Mouse (Mus musculus): Measurements from ENCODE around the gene Bmi1. TPM values are rescaled to one million over a fixed set of nuclear protein-coding genes. Genes with fewer than 3 reads are reported as not detected.

Bmi1 gene
- total RNA-seq, 1 experiment = 13.6 TPM

DNA sequence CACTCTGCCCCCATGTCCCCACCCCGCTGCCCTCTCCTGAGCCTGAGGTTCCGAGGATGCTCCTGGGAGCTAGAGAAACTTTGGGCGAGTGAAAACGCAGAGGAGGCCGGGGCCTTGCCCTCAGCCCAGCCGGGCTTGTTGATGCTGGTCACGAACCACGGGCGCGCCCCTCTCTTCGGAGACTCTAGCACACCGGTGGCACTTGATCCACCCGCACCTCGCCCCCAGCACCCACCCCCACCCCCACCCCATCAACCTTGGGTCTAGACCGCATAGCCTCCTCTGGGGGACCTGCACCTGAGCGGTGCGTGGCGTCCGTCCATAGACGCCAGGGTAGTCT lies 17.8 kb downstream of the Bmi1 start:
- Histone ChIP-seq H3K4me3 (ENCODE audit: insufficient read depth in 1 of 2, low read depth in 1 of 2, low read length in 2 of 2, poor library complexity in 1 of 2, severe bottlenecking in 1 of 2) (peak overlapping the region; percentile 50 to 59), H3K4me1 (ENCODE audit: control insufficient read depth in 2 of 2, insufficient read depth in 2 of 2, low read length in 2 of 2, poor library complexity in 1 of 2) (no peaks in the 10 kb centered on the region), H3K9ac (ENCODE audit: insufficient read depth, low read depth, low read length, poor library complexity, severe bottlenecking) (peak overlapping the region; percentile 67; the same call in 1 of the 2 replicates), H3K36me3 (ENCODE audit: control insufficient read depth, insufficient read depth, low read length, poor library complexity, severe bottlenecking) (no peaks in the 10 kb centered on the region), H3K9me3 (ENCODE audit: control insufficient read depth, insufficient read depth, low read depth, low read length) (no peaks in the 10 kb centered on the region), H3K27ac (ENCODE audit: insufficient read depth, low read depth, low read length, poor library complexity, severe bottlenecking) (no peak overlapping the region)
- in situ Hi-C loops (cut with MboI; ENCODE audit: low sequenced_read_pairs in 2 of 2, unreplicated experiment in 2 of 2) = loop anchor here in 1 of 2 experiments (5.0 to 10.0 kb wide), 3 partner anchors 87 to 750 kb away; partner anchors contain the start of gene Ptf1a
- DNase-seq (ENCODE audit: low read depth, low spot score) = no peak
- TF ChIP-seq ZC3H11A (IDR thresholded peaks at IDR 0.05; ENCODE audit: borderline replicate concordance, low read depth, low read length) (no peak), HCFC1 (IDR thresholded peaks at IDR 0.05; ENCODE audit: borderline replicate concordance, insufficient read depth, low read length) (no peak), CHD2 (IDR thresholded peaks at IDR 0.05; ENCODE audit: low read depth, low read length) (no peak), ZNF384 (IDR thresholded peaks at IDR 0.05; ENCODE audit: low read depth, low read length) (no peak), MAFK (IDR thresholded peaks at IDR 0.05; ENCODE audit: insufficient read depth, low read depth, low read length) (no peak)

DNA sequence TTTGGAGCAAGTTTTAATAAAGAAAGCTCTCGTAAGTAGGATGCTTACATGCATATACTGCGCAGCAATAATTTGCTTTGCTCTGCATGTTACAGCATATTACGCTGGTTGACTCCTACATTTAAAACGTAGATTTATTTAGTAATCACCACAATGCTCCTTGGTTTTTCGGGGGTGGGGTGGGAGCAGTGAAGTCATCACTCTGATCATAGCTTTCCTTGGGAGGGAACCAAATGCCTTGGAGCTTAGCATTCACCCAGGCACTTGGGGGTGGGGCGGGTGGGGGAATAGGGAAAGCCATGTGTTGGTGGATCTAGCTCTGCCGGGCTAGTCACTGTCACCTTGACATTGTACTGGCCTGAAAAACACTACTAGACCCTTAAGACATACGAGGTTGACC lies 18.3 kb downstream of the Bmi1 start:
- H3K27ac ChIP-seq (ENCODE audit: insufficient read depth, low read depth, low read length, poor library complexity, severe bottlenecking) = no peak overlapping the region
- H3K4me3 ChIP-seq (ENCODE audit: insufficient read depth in 1 of 2, low read depth in 1 of 2, low read length in 2 of 2, poor library complexity in 1 of 2, severe bottlenecking in 1 of 2) = no peak overlapping the region
- no peaks in the 10 kb centered on the region for H3K4me1 ChIP-seq (ENCODE audit: control insufficient read depth in 2 of 2, insufficient read depth in 2 of 2, low read length in 2 of 2, poor library complexity in 1 of 2)
- TF ChIP-seq CHD2 (IDR thresholded peaks at IDR 0.05; ENCODE audit: low read depth, low read length) = no peak
- no peak for TF ChIP-seq ZC3H11A (IDR thresholded peaks at IDR 0.05; ENCODE audit: borderline replicate concordance, low read depth, low read length)
- no peak for TF ChIP-seq HCFC1 (IDR thresholded peaks at IDR 0.05; ENCODE audit: borderline replicate concordance, insufficient read depth, low read length)
- TF ChIP-seq ZNF384 (IDR thresholded peaks at IDR 0.05; ENCODE audit: low read depth, low read length) = no peak
- TF ChIP-seq MAFK (IDR thresholded peaks at IDR 0.05; ENCODE audit: insufficient read depth, low read depth, low read length) = no peak
- no peaks in the 10 kb centered on the region for H3K36me3 ChIP-seq (ENCODE audit: control insufficient read depth, insufficient read depth, low read length, poor library complexity, severe bottlenecking)
- in situ Hi-C loops (cut with MboI; ENCODE audit: low sequenced_read_pairs in 2 of 2, unreplicated experiment in 2 of 2) = loop anchor here in 1 of 2 experiments (10.0 kb wide), 1 partner anchor 750 kb away; the partner anchor contains the start of gene Ptf1a
- no peak for DNase-seq (ENCODE audit: low read depth, low spot score)
- no peaks in the 10 kb centered on the region for H3K9me3 ChIP-seq (ENCODE audit: control insufficient read depth, insufficient read depth, low read depth, low read length)
- H3K9ac ChIP-seq (ENCODE audit: insufficient read depth, low read depth, low read length, poor library complexity, severe bottlenecking) = no peak overlapping the region

DNA sequence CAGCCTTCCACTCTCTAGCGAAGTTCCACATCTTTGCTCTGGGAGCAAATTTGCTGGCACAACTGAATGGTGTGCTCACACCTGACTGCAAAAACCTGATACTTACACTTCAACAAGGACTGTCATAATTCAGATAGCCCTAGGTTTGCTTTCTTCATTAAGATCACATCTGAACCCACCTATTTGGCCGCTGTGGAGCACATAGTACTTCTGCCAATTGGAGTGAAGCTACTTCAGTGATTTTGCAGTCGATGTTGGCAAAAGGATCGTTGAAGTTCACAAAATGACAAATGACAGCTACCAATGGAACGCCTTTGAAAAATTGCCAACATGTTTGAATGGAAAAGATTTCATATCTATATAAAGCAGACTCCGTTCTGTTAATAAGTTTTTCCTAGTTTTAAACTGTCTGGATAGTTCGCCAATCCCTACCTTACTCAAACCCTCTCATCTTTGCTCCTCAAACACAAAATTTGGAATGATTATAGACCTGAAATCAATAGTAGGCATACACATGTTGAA lies 18.9 kb downstream of the Bmi1 start:
- TF ChIP-seq ZNF384 (IDR thresholded peaks at IDR 0.05; ENCODE audit: low read depth, low read length) (no peak), MAFK (IDR thresholded peaks at IDR 0.05; ENCODE audit: insufficient read depth, low read depth, low read length) (no peak), HCFC1 (IDR thresholded peaks at IDR 0.05; ENCODE audit: borderline replicate concordance, insufficient read depth, low read length) (no peak), ZC3H11A (IDR thresholded peaks at IDR 0.05; ENCODE audit: borderline replicate concordance, low read depth, low read length) (no peak), CHD2 (IDR thresholded peaks at IDR 0.05; ENCODE audit: low read depth, low read length) (no peak)
- H3K9ac ChIP-seq (ENCODE audit: insufficient read depth, low read depth, low read length, poor library complexity, severe bottlenecking) = no peak overlapping the region
- H3K4me3 ChIP-seq (ENCODE audit: insufficient read depth in 1 of 2, low read depth in 1 of 2, low read length in 2 of 2, poor library complexity in 1 of 2, severe bottlenecking in 1 of 2) = no peak overlapping the region
- DNase-seq (ENCODE audit: low read depth, low spot score) = no peak
- no peaks in the 10 kb centered on the region for H3K36me3 ChIP-seq (ENCODE audit: control insufficient read depth, insufficient read depth, low read length, poor library complexity, severe bottlenecking)
- no peaks in the 10 kb centered on the region for H3K4me1 ChIP-seq (ENCODE audit: control insufficient read depth in 2 of 2, insufficient read depth in 2 of 2, low read length in 2 of 2, poor library complexity in 1 of 2)
- no peaks in the 10 kb centered on the region for H3K9me3 ChIP-seq (ENCODE audit: control insufficient read depth, insufficient read depth, low read depth, low read length)
- in situ Hi-C loops (cut with MboI; ENCODE audit: low sequenced_read_pairs in 2 of 2, unreplicated experiment in 2 of 2) = loop anchor here in 1 of 2 experiments (10.0 kb wide), 1 partner anchor 749 kb away; the partner anchor contains the start of gene Ptf1a
- H3K27ac ChIP-seq (ENCODE audit: insufficient read depth, low read depth, low read length, poor library complexity, severe bottlenecking) = no peak overlapping the region

DNA sequence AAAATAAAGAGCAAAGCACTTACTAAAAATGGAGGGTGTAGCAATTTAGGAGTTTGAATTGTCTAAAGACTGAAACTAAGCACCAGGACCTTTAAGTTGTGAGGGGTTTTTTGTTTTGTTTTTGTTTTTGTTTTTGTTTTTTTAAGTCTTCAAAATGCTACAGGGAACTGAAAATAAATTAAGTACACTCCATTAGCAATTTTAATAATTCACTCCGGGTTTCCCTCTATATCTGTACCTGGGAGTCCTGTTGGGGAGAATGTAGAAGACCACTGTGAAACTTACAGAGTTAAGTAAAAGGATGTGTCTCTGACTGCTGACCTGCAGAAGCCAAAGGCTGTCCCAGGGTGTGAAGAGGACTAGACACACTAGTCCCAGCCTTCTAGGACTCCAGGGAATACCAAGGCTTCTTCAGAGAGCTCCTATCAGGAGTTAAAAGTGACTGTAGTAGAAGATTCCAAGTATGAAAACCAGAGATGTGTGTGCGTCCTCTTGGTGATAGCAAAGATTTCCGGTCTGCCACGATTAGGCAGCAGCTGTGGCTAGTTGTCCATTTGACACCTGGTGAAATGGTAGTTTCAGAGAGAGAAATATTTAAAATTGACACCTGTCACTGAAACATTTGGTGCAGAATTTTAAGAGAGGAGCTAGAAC lies 20.9 kb downstream of the Bmi1 start:
- no peak for DNase-seq (ENCODE audit: low read depth, low spot score)

More for the DNA sequence above, 20.9 kb downstream of the Bmi1 start:
- in situ Hi-C loops (cut with MboI; ENCODE audit: low sequenced_read_pairs in 2 of 2, unreplicated experiment in 2 of 2) = loop anchor here in 1 of 2 experiments (10.0 kb wide), 1 partner anchor 747 kb away; the partner anchor contains the start of gene Ptf1a
- Histone ChIP-seq H3K4me1 (ENCODE audit: control insufficient read depth in 2 of 2, insufficient read depth in 2 of 2, low read length in 2 of 2, poor library complexity in 1 of 2) (no peaks in the 10 kb centered on the region), H3K9ac (ENCODE audit: insufficient read depth, low read depth, low read length, poor library complexity, severe bottlenecking) (no peak overlapping the region), H3K9me3 (ENCODE audit: control insufficient read depth, insufficient read depth, low read depth, low read length) (no peaks in the 10 kb centered on the region), H3K27ac (ENCODE audit: insufficient read depth, low read depth, low read length, poor library complexity, severe bottlenecking) (no peak overlapping the region), H3K36me3 (ENCODE audit: control insufficient read depth, insufficient read depth, low read length, poor library complexity, severe bottlenecking) (no peaks in the 10 kb centered on the region), H3K4me3 (ENCODE audit: insufficient read depth in 1 of 2, low read depth in 1 of 2, low read length in 2 of 2, poor library complexity in 1 of 2, severe bottlenecking in 1 of 2) (no peak overlapping the region)
- TF ChIP-seq CHD2 (IDR thresholded peaks at IDR 0.05; ENCODE audit: low read depth, low read length) (no peak), MAFK (IDR thresholded peaks at IDR 0.05; ENCODE audit: insufficient read depth, low read depth, low read length) (no peak), ZC3H11A (IDR thresholded peaks at IDR 0.05; ENCODE audit: borderline replicate concordance, low read depth, low read length) (no peak), HCFC1 (IDR thresholded peaks at IDR 0.05; ENCODE audit: borderline replicate concordance, insufficient read depth, low read length) (no peak), ZNF384 (IDR thresholded peaks at IDR 0.05; ENCODE audit: low read depth, low read length) (no peak)

All from ES-E14 (cell line).